Mouse (Mus musculus) embryonic fibroblast, embryonic 13.5 days (primary cell): ENCODE results near the gene Cdhr3.

Source experiments
- CTCF ChIP-seq: IDR thresholded peaks from 2 replicates; pipeline ENCODE4 v1.5.1; 2011; ENCODE audit warnings: mild to moderate bottlenecking, control low read depth, low read length, moderate library complexity, borderline replicate concordance; ENCODE audit not compliant: insufficient read depth
- POLR2A ChIP-seq: IDR thresholded peaks from 2 replicates; pipeline ENCODE4 v1.6.1; 2011; ENCODE audit warnings: low read depth, mild to moderate bottlenecking, control low read depth, low read length, moderate library complexity

DNA sequence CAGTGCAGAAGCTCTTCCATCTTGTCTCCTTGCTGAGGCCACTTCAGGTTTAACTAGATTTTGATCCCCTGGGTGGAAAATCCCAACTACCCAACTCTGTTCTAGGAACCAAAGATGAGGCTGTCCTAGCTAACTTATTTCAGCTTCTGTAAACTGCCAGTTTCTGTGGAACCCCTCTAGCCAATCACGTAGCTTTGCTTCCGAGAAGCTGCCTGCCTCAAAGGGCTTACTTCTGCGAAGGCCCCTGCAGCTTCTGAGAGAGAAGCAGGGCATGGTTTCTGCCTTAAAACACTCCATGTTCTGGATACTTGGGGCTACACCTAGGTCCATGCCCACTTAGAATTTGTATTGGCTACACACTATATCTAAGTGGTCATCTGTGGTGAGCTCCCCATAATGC lies 36.1 kb downstream of the Cdhr3 start:
- TF ChIP-seq POLR2A (no peak), CTCF (no peak)
